Mouse (Mus musculus): ENCODE data around the gene Fbxo9.

Fbxo9 gene

GRCm38 (mm10) chr9:78109656-78110055 lies 791 bp upstream of the Fbxo9 start:
- DNase-seq (ENCODE audit: extremely low spot score, low read depth, low spot score) = no peak

GRCm38 (mm10) chr9:78107912-78108795 lies 711 bp downstream of the Fbxo9 start:
- DNase-seq (ENCODE audit: extremely low spot score, low read depth, low spot score) = no peak

- DNase-seq (ENCODE audit: extremely low spot score, low read depth, low spot score) = no peak
Measured at GRCm38 (mm10) chr9:78107582-78107911, 1.3 kb downstream of the Fbxo9 start.

- DNase-seq (ENCODE audit: extremely low spot score, low read depth, low spot score) = no peak
Measured at GRCm38 (mm10) chr9:78106821-78107220, 2.0 kb downstream of the Fbxo9 start.

- no peak for DNase-seq (ENCODE audit: extremely low spot score, low read depth, low spot score)
Measured at GRCm38 (mm10) chr9:78105501-78105932, 3.3 kb downstream of the Fbxo9 start.

- no peak for DNase-seq (ENCODE audit: extremely low spot score, low read depth, low spot score)
Measured at GRCm38 (mm10) chr9:78104973-78105372, 3.9 kb downstream of the Fbxo9 start.

GRCm38 (mm10) chr9:78103965-78104560 lies 4.8 kb downstream of the Fbxo9 start:
- no peak for DNase-seq (ENCODE audit: extremely low spot score, low read depth, low spot score)

GRCm38 (mm10) chr9:78101431-78101830 lies 7.4 kb downstream of the Fbxo9 start:
- DNase-seq (ENCODE audit: extremely low spot score, low read depth, low spot score) = no peak

GRCm38 (mm10) chr9:78100956-78101355 lies 7.9 kb downstream of the Fbxo9 start:
- DNase-seq (ENCODE audit: extremely low spot score, low read depth, low spot score) = no peak

GRCm38 (mm10) chr9:78096376-78096775 lies 12.5 kb downstream of the Fbxo9 start:
- no peak for DNase-seq (ENCODE audit: extremely low spot score, low read depth, low spot score)

GRCm38 (mm10) chr9:78095686-78096085 lies 13.2 kb downstream of the Fbxo9 start:
- DNase-seq (ENCODE audit: extremely low spot score, low read depth, low spot score) = no peak

GRCm38 (mm10) chr9:78090596-78090995 lies 18.3 kb downstream of the Fbxo9 start:
- DNase-seq (ENCODE audit: extremely low spot score, low read depth, low spot score) = no peak

GRCm38 (mm10) chr9:78089906-78090305 lies 19.0 kb downstream of the Fbxo9 start:
- no peak for DNase-seq (ENCODE audit: extremely low spot score, low read depth, low spot score)

GRCm38 (mm10) chr9:78088971-78089370 lies 19.9 kb downstream of the Fbxo9 start:
- DNase-seq (ENCODE audit: extremely low spot score, low read depth, low spot score) = no peak

GRCm38 (mm10) chr9:78088521-78088920 lies 20.3 kb downstream of the Fbxo9 start:
- DNase-seq (ENCODE audit: extremely low spot score, low read depth, low spot score) = no peak

GRCm38 (mm10) chr9:78087751-78088150 lies 21.1 kb downstream of the Fbxo9 start:
- no peak for DNase-seq (ENCODE audit: extremely low spot score, low read depth, low spot score)

GRCm38 (mm10) chr9:78085722-78086287 lies 23.1 kb downstream of the Fbxo9 start:
- no peak for DNase-seq (ENCODE audit: extremely low spot score, low read depth, low spot score)

- no peak for DNase-seq (ENCODE audit: extremely low spot score, low read depth, low spot score)
Measured at GRCm38 (mm10) chr9:78084341-78084740, 24.5 kb downstream of the Fbxo9 start.

- DNase-seq (ENCODE audit: extremely low spot score, low read depth, low spot score) = no peak
Measured at GRCm38 (mm10) chr9:78081835-78082234, 27.0 kb downstream of the Fbxo9 start.

GRCm38 (mm10) chr9:78078240-78078639 lies 30.6 kb downstream of the Fbxo9 start:
- no peak for DNase-seq (ENCODE audit: extremely low spot score, low read depth, low spot score)

- no peak for DNase-seq (ENCODE audit: extremely low spot score, low read depth, low spot score)
Measured at GRCm38 (mm10) chr9:78075256-78075655, 33.6 kb downstream of the Fbxo9 start.

GRCm38 (mm10) chr9:78073713-78074340 lies 35.0 kb downstream of the Fbxo9 start:
- no peak for DNase-seq (ENCODE audit: extremely low spot score, low read depth, low spot score)
